Mouse (Mus musculus) left cerebral cortex, adult 9 months (tissue): ENCODE data around the gene Mepce.
"Not testable (repeated sequence)": the region's sequence is repeated elsewhere in the genome, so short reads cannot be mapped to it uniquely, and the experiment has no call there.

Experiments
- DNase-seq, 2 experiments: peaks; one replicate each; pipeline ENCODE4 v3.0.0; 2022; ENCODE audit warnings: low spot score in 2 of 2

Gene Mepce

DNA sequence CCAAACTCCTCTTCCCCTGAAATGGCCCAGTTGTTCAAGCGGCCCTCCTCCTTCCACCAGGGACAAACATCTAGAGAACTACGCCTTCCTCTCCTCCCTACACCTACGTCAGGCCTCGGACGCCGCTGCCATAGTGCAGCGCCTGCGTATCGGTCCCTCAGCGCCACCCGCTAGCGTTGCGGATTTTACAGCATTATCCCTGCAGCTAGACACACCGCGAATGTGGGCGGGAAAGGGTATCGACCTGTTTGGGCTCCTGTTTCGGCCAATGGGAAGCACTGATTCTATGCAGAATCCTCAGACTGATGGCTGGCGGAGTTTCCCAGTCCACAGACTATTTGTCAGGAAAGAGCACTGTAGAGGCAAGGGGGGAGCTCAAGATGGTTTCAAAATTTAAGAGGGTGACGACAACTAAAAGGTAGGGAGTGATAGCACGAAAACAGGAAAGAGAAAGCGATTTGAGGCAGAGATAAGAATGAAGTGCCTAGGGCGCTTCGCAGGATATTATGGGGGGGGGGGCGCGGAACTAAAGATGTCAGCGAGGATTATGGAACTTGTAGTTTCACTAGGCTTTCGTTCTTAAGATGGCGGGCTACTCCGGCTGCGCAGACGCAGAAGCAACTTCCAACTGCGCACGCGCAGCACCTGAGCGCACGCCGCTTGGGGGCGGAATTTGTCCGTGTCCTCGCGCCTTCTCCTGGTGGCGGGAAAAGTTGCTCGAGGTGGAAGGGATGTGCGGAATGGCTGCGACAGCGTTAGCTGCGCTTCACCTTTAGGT, at the start of gene Mepce, which contains the start of gene Zcwpw1:
Gene Mepce, minus strand, starts transcription at position 505 of the 778 bp plus-strand sequence.
Gene Zcwpw1, plus strand, starts transcription at position 648 of the 778 bp plus-strand sequence.
- peak; percentile 89 to 97 for DNase-seq

DNA sequence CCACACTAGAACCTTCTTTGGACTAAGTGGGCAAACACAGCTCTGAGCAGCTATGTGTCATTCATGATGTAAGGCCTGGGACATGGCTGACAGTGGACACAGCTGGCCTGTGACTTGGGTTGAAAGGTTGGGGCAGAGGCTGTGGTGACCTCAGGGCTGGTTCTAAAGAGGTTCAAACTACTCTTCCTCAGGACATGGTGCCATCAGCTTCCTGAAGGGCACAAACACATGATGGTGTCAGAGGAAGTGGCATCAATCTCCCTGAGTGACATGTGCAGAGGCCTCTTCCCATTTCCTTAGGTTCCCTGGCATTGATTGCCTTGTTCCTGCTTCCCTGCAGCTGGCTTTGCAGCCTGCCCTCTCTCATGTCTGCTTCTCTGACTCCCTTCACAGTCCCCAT, 49.7 kb upstream of the Mepce start:
- not testable (repeated sequence) for DNase-seq

- no peak for DNase-seq
These were observed 49.2 kb upstream of the Mepce start for GRCm38 (mm10) chr5:137836611-137837010.

GRCm38 (mm10) chr5:137835966-137836520, 48.6 kb upstream of the Mepce start, which contains the start of gene Pilra:
Gene Pilra (minus strand): TSS chr5:137836281.
- not testable (repeated sequence) for DNase-seq

DNA sequence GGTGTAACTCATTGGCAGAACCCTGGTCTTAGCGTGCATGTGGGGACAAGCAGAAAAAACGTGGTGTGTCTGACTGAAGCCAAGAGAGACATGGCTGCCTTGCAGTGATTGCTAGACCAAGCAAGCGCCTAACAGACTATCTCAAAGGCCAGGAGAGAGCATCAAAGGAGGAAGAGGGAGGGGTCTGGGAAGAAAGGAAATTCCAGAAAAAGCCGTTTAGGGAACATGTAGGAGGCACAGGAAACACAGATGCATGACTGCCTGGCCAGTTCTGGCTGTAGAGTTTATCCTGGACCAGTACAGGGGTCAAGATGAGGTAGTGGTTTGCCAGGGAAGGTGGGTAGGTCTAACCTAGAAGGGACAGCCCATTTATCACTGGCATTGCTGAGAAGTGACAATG, 46.0 kb upstream of the Mepce start:
- no peak for DNase-seq

DNA sequence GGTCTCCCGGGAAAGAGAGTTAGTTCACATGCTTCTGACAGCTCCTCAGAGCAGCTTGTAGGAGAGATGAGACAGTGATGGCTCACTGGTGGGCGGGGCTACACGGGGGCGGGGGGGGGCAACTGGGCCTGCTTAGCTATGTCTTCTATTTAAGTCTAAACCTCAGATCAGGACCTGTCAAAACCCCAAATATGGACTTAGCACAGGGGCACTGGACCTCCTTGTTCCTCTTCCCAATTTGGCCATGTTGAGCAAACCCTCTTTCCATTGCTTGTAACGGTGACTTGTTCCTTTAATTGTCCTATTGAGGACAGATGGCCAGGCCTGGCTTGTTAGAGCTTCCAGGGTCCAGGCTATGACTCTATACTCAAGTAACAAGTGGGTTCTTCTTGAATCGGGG, 44.1 kb upstream of the Mepce start:
- no peak for DNase-seq

DNA sequence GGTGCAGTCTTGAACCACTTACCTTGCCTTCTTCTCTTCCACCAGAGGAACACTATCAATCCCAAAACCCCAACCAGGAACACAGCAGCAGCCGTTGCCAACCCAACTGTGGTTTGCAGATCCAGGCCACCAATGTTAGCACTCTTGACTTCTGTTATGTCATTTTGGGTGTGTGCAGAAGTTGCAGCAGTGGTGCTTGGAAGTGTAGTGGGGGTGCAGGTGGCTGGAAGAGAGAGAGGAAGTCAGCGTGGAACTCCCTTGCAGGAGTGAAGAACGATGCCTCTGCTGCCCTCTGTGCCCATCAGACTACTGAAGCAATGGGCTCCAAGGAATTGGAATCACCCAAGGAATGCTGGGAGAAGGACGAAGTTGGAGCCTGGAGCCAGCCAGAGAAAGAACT, 43.7 kb upstream of the Mepce start:
- no peak for DNase-seq

- DNase-seq, result peak in 1 of 2 experiments; percentile 13
These were observed 42.8 kb upstream of the Mepce start for GRCm38 (mm10) chr5:137830238-137830637.

DNA sequence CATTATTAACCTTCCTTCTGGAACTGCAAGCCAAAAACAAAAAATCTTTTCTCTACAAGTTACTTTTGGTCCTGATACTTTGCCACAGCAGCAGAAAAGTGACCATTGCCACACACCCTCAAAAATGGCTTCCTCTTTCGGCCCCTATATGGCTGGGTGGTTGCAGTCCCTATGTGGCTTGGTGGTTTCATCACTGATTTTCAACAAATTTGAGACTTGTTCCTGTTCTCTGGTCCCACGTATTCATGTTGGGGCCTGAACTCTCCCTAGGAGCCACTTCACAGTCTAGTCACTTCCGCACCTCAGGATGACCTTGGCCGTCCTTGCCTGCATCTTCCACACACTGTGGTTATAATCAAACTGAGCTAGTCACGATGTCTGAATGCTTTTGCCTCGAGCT, 41.2 kb upstream of the Mepce start:
- DNase-seq, result no peak

DNA sequence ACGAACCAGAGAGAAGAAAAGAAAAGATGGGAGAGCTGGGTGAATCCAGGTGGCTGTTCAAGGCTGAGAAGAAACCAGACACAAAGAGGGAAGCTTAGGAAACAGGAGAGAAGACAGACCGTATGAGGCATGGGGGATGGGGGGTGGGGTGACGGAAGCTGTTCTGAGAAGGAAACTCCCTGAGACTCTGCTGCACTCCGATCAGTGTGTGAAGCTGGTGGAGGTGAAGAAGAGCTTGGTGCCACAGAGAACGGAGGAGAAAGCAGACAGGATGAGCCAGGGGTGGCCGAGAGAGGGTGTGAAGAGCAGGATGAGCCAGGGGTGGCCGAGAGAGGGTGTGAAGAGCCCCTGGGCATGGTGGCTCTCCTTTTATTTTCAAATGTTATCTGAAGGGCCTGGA, 39.0 kb upstream of the Mepce start:
- no peak for DNase-seq

DNA sequence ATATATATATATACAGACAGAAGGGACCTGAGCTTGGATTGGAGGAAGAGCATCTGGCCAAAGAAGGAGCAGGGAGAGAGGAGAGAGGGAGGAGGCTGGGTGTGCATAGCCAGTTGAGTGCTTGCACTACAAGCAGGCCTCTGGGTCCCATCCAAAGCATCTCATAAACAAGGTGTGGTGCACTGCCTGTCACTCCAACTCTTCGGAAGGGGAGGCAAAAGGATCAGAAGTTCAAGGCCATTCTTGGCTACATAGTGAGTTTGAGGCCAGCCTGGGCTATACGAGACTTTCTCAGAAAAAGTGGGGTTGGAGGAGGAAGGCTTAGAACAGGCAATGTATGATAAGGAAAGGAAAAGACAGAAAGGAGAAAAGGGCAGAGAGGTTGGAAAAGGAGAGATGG, 38.5 kb upstream of the Mepce start:
- no peak for DNase-seq

DNA sequence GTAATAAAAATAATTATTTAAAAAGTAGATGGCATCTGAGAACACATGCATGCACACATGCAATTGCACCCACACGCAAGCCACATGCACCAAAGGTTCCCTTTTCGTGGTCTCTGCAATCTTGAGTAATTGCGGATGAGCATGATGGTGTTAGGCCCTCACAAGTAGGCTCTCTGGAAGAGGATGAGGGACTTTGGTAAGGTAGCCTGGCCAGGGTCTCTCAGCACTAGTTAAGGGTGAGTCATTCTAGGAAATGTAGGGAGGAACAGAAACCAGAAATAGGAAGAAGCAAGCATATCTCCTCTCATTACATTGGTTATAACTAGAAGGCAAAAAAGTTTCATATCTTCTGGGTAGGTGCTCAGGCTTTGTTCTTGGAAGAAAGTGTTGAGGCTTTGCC, 37.6 kb upstream of the Mepce start:
- no peak for DNase-seq

GRCm38 (mm10) chr5:137823455-137824045, 36.1 kb upstream of the Mepce start:
- no peak for DNase-seq

GRCm38 (mm10) chr5:137822602-137823001, 35.1 kb upstream of the Mepce start:
- DNase-seq, result no peak

GRCm38 (mm10) chr5:137822126-137822525, 34.7 kb upstream of the Mepce start:
- no peak for DNase-seq

DNA sequence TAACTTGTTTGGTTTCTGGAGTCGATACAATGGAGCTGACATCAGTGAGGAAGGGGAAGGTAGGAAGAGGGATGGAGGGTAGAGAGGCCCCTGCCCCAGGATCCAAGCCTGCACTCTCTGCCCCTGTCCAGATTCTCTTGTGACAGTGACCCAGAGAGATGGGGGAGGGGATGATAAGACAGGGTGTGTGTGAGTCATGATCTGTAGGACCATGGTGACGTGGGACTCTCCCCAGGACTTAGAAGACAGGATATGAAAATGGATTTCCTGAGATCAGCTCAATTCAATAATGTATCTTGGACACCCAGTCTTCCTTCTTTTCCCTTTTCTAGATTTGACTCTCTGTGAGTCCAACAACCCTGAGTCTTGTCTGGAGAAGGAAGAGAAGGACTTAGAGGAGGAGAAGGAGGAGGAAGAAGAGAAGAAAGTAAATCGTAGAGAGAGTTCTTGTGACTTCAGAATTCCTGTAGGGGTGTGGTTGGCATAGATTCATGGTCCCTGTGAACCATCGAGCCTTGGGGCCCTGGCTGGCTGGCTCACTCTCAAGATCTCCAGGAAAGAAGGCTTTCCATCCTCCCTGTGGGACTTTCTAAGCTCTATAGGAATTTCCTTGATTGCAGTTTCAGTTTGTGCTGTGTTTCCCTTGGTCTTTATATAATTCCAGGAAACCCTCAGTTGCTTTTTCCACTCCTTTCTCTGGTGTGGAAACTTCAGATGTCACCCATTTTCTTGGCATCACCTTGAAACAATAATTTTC, 30.2 kb upstream of the Mepce start:
- DNase-seq, result no peak

DNA sequence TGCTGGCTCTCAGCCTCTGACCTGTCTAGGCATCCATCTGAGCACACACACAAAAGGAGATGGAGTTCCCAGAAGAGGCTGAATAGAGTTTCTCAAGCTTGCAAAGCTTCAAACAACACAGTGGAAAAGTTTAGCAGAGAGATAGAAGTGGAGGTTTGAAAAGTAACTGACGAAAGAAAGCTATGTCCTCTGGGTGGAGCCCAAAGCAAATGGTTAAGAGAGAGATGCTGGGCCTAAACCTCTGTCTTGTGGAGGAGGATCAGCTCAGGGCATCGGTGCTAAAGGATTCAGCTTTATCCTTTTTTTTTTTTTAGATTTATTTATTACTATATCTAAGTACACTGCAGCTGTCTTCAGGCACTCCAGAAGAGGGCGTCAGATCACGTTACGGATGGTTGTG, 20.9 kb upstream of the Mepce start:
- no peak for DNase-seq

- DNase-seq, result no peak
These were observed 18.7 kb upstream of the Mepce start for GRCm38 (mm10) chr5:137806158-137806557.

DNA sequence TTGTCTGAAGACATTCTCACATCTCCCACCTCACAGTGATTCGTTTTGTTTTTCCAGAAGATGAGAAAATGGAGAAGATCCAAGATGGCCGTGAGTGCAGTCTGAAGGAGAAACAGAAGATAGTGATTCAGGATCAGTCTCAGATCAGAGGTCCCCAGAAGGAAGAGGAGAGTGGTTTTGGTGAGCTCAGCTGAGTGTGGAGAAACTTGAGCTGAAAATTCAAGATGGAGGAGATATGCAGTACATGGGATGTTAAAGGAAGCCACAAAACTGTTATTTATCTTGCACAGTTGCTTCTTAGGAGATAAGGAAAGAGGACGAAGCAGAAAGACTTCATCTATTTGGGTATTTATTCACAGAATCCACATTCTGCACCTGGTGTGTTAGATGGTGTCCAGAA, 13.5 kb upstream of the Mepce start:
- no peak for DNase-seq

GRCm38 (mm10) chr5:137796606-137797005, 9.2 kb upstream of the Mepce start:
- DNase-seq, result no peak

DNA sequence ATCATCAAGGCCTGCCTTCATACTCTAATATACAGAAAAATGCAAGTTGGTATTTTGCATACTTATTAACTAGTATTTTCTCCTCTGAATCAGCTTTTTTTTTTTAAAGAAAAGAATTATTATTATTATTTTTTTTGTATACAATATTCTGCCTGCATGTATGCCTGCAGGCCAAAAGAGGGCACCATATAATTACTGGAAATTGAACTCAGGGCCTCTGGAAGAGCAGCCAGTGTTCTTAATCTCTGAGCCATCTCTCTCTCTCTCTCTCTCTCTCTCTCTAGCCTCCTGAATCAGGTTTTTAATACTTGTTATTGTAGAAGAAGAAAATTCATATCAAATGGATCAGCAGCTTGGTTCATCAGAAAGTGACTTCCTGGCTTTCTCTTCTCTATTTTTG, 4.1 kb upstream of the Mepce start:
- no peak for DNase-seq

DNA sequence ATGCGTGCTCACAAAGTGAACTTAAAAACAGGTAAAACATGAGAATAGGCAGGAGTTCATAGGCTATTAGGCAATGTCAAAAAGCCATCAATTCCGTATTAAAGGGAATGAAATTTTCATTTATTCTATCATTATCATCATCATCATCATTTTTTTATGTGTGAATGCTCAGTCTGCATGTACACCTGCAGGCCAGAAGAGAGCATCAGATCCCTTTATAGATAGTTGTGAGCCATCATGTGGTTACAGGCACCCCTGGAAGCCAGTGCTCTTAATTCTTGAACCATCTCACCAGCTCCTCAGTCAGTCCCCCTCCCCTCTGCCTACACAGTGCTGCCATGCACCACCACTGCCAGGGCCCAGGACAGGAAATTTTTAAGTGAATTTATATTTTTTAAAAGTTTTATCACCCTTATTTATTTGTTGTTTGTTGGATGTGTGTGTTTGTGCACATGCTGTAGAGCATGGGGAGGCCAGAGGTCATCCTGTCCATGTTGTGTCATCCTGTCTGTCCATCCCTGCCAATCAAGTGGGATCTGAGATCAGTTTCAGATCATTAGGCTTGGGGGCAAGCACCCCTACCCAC, 1.6 kb upstream of the Mepce start:
- no peak for DNase-seq
